Comparison of ENCODE assay signal across 9 mouse cellular contexts in genomic region chr8:114081049-114081756, GRCm38 (mm10). TPM values are rescaled to one million over a fixed set of nuclear protein-coding genes. Genes with fewer than 3 reads are reported as not detected.
A peak's percentile ranks its signal among the peaks of the same experiment; 100 is the strongest.
DNase-seq lines count a peak whose midpoint lies in the region; ATAC-seq and TF ChIP-seq lines count a peak whose summit lies in the region.
"Had no signal": no experiment of that assay in that cellular context is flagged by ENCODE, and none has a peak within 500 bp of the region (broad histone marks: within the 10 kb centered on the region; RNA-seq: fewer than 3 reads in every experiment).

No protein-coding gene starts in this region.

- no peak overlapping the region for H3K4me2 ChIP-seq in embryonic facial prominence, embryonic 11.5 days (ENCODE audit: low read depth, low read length)
- H3K4me2 ChIP-seq in hindbrain, embryonic 12.5 days (replicated peaks) = no peak overlapping the region
- H3K4me2 ChIP-seq: limb, embryonic 12.5 days had no signal

- intact Hi-C loops in heart, postnatal 25 days (cut with DNase I) = loop anchor here (1.0 to 2.0 kb wide), 2 partner anchors 288 to 356 kb away; no protein-coding TSS in a partner anchor

- DNase-seq in heart, adult 11 months = peak; percentile 90
- DNase-seq in heart, postnatal 25 days (ENCODE audit: low spot score) = no peak
- DNase-seq in adrenal gland, postnatal 25 days = peak; percentile 31
- peak; percentile 67 for DNase-seq in embryonic facial prominence, embryonic 11.5 days (ENCODE audit: low spot score)
- peak; percentile 42 to 61 for DNase-seq in layer of hippocampus, adult 2 months (ENCODE audit: low spot score in 2 of 2)
- peak; percentile 59 to 71 for DNase-seq in right cerebral cortex, postnatal 10 days (ENCODE audit: low spot score in 2 of 2)

- no peaks in the 10 kb centered on the region for H3K4me1 ChIP-seq in embryonic facial prominence, embryonic 11.5 days (ENCODE audit: control insufficient read depth, insufficient read depth, low read length)
- H3K4me1 ChIP-seq in hindbrain, embryonic 12.5 days = 0 out of 2 replicates have a peak, but pooled peaks cover 4% of the 10 kb centered on the region
- H3K4me1 ChIP-seq: limb, embryonic 12.5 days had no signal

- H3K9ac ChIP-seq in embryonic facial prominence, embryonic 11.5 days (replicated peaks; ENCODE audit: low read length) = no peak overlapping the region
- no peak overlapping the region for H3K9ac ChIP-seq in hindbrain, embryonic 12.5 days
- H3K9ac ChIP-seq: limb, embryonic 12.5 days had no signal

- peak; percentile 93 for TF ChIP-seq CTCF in layer of hippocampus, adult 2 months (conservative IDR thresholded peaks at IDR 0.05)

- no peak overlapping the region for H3K4me3 ChIP-seq in embryonic facial prominence, embryonic 11.5 days (ENCODE audit: low read depth, low read length)
- H3K4me3 ChIP-seq in hindbrain, embryonic 12.5 days = no peak overlapping the region
- no peak overlapping the region for H3K4me3 ChIP-seq in layer of hippocampus, adult 2 months
- H3K4me3 ChIP-seq: limb, embryonic 12.5 days had no signal

- no peak overlapping the region for H3K27ac ChIP-seq in embryonic facial prominence, embryonic 11.5 days (replicated peaks; ENCODE audit: low read depth, low read length)
- no peak overlapping the region for H3K27ac ChIP-seq in hindbrain, embryonic 12.5 days
- H3K27ac ChIP-seq in layer of hippocampus, adult 2 months = no peak overlapping the region
- H3K27ac ChIP-seq: limb, embryonic 12.5 days had no signal

- no peaks in the 10 kb centered on the region for H3K9me3 ChIP-seq in embryonic facial prominence, embryonic 11.5 days (replicated peaks; ENCODE audit: control insufficient read depth, low read length)
- H3K9me3 ChIP-seq in hindbrain, embryonic 12.5 days (replicated peaks) = no peaks in the 10 kb centered on the region
- H3K9me3 ChIP-seq: limb, embryonic 12.5 days had no signal

- H3K27me3 ChIP-seq in embryonic facial prominence, embryonic 11.5 days (ENCODE audit: control insufficient read depth, insufficient read depth, low read length) = no peaks in the 10 kb centered on the region
- H3K27me3 ChIP-seq in hindbrain, embryonic 12.5 days = no peaks in the 10 kb centered on the region
- H3K27me3 ChIP-seq: limb, embryonic 12.5 days had no signal

- no peaks in the 10 kb centered on the region for H3K36me3 ChIP-seq in embryonic facial prominence, embryonic 11.5 days (replicated peaks; ENCODE audit: control insufficient read depth, insufficient read depth, low read depth, low read length)
- H3K36me3 ChIP-seq in hindbrain, embryonic 12.5 days = no peaks in the 10 kb centered on the region
- H3K36me3 ChIP-seq: limb, embryonic 12.5 days had no signal

- 17% methylated on average over 10 of the region's 10 CpGs for WGBS in embryonic facial prominence, embryonic 11.5 days
- WGBS in hindbrain, embryonic 12.5 days = 12% methylated on average over 10 of the region's 10 CpGs

- ATAC-seq in embryonic facial prominence, embryonic 11.5 days (replicated peaks; ENCODE audit: insufficient number of reproducible peaks, low FRiP score, low TSS enrichment, low read depth) = no peak; the same call in 1 of the 2 replicates
- peak; percentile 75 for ATAC-seq in hindbrain, embryonic 12.5 days (ENCODE audit: low FRiP score)
- ATAC-seq in megakaryocyte, adult 5-6 weeks (ENCODE audit: poor library complexity, severe bottlenecking) = peak; percentile 96

RNA-seq across cellular contexts. Expression of gene Nudt7, which starts 52.2 kb away (rescaled TPM):
- 10 to 100 TPM; 84.6 to 89.5 TPM for total RNA-seq in heart, postnatal 25 days (2021)
- 59.8 and 63.5 TPM in 2 replicates for total RNA-seq in adrenal gland, postnatal 25 days (2021)
- 13.4 and 14.8 TPM in 2 replicates for polyA plus RNA-seq in embryonic facial prominence, embryonic 11.5 days (2014; fragmentation: Nextera tagmentation; extraction: Ambion mirVana)
- 9.9 and 10.2 TPM in 2 replicates for polyA plus RNA-seq in hindbrain, embryonic 12.5 days (2016; fragmentation: Nextera tagmentation; extraction: Ambion mirVana)
- 1 to 10 TPM; 4.6 to 4.9 TPM for total RNA-seq in layer of hippocampus, adult 2 months (2021)
- total RNA-seq in megakaryocyte, adult 5-6 weeks (2015) = 26.0 and 29.9 TPM in 2 replicates
- 17.6 and 24.4 TPM in 2 replicates for total RNA-seq in megakaryocyte, adult 5-6 weeks (2017)
